Mouse (Mus musculus): ENCODE data around the gene Cdc42bpb. TPM values are rescaled to one million over a fixed set of nuclear protein-coding genes. Genes with fewer than 3 reads are reported as not detected.

Gene Cdc42bpb
- polyA plus RNA-seq, 1 experiment from 2014 or later = 48.1 TPM

DNA sequence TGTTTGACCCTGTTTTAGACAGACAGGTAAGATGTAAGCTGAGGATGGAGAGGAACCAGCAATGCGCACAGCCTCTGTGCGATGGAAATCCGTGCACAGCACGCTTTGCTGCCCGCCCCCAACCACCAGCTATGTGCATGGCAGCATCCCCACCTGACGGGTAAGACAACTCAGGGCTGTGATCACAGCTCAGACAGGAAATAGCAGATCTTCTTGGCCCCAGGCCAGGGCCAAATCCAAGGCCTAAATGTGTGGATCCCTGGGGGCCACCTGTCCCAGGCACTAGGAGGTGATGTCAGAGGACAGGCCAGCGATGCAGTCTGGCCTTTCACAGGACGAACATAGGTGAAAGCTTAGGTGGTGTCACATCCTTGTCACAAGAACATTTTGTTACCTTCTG lies 21.3 kb downstream of the Cdc42bpb start:
- Histone ChIP-seq H3K9ac (no peak overlapping the region), H3K36me3 (replicated peaks; ENCODE audit: control insufficient read depth, insufficient read depth) (no peaks in the 10 kb centered on the region), H3K4me2 (replicated peaks) (no peak overlapping the region), H3K4me1 (replicated peaks; ENCODE audit: control insufficient read depth, insufficient read depth, low read length) (peaks cover 20% of the 10 kb centered on the region), H3K27me3 (ENCODE audit: control insufficient read depth, insufficient read depth, low read length) (no peaks in the 10 kb centered on the region), H3K27ac (no peak overlapping the region), H3K9me3 (ENCODE audit: control insufficient read depth, low read length) (no peaks in the 10 kb centered on the region), H3K4me3 (replicated peaks; ENCODE audit: low read length) (no peak overlapping the region)
- ATAC-seq (ENCODE audit: low FRiP score) (no peak), DNase-seq (ENCODE audit: low spot score) (no peak)
- 85% methylated on average over 8 of the region's 8 CpGs for WGBS

DNA sequence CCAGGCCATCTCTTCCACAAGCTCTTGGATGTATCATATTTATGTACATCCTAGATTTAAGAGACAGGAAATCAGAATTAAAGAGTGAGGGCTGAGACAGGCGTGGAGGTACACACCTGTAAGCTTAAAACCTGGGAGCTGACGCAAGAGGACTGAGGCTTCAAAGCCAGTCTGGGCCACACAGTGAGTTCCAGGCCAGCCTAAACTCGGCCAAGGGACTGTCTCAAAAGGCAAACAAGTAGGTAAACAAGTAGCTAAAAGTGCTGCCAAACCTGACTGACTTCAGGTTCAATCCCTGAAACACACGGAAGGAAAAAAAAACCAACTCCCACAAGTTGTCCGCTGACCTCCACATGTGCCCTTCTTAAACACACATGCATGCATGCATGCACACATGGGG lies 23.4 kb downstream of the Cdc42bpb start:
- Histone ChIP-seq H3K4me1 (replicated peaks; ENCODE audit: control insufficient read depth, insufficient read depth, low read length) (peaks cover 20% of the 10 kb centered on the region), H3K9me3 (ENCODE audit: control insufficient read depth, low read length) (no peaks in the 10 kb centered on the region), H3K4me2 (replicated peaks) (no peak overlapping the region), H3K27me3 (ENCODE audit: control insufficient read depth, insufficient read depth, low read length) (no peaks in the 10 kb centered on the region), H3K9ac (no peak overlapping the region), H3K27ac (no peak overlapping the region; the same call in 1 of the 2 replicates), H3K36me3 (replicated peaks; ENCODE audit: control insufficient read depth, insufficient read depth) (no peaks in the 10 kb centered on the region), H3K4me3 (replicated peaks; ENCODE audit: low read length) (no peak overlapping the region)
- WGBS = 82% methylated on average over 5 of the region's 5 CpGs
- ATAC-seq (ENCODE audit: low FRiP score) = no peak
- DNase-seq (ENCODE audit: low spot score) = no peak

DNA sequence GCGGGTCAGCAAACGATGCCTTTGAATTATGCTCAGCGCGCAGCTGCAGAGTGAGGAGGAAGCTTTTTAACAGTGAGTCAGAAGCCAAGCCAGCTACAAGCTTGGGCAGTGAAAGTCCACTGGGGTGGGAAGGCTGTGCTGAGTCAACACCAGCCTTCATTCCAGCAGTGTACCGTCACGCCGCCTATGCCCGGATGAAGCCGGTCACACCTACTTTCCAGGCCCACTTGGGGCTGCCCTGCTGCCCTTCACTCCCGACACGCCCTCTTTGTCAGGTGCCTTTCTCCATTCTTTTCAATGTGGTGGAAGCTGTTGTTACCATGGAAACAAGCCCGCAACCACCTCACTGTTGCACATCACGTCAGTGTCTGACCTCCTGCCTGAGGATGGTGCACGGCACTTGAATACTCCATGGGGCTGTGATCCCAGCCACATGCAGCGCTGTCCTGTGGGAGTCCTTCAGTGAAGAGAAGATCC lies 24.0 kb downstream of the Cdc42bpb start:
- Histone ChIP-seq H3K9me3 (ENCODE audit: control insufficient read depth, low read length) (no peaks in the 10 kb centered on the region), H3K4me2 (replicated peaks) (peak overlapping the region; percentile 13; the same call in 1 of the 2 replicates), H3K36me3 (replicated peaks; ENCODE audit: control insufficient read depth, insufficient read depth) (no peaks in the 10 kb centered on the region), H3K27ac (peak overlapping the region; percentile 28; the same call in 1 of the 2 replicates), H3K4me3 (replicated peaks; ENCODE audit: low read length) (no peak overlapping the region), H3K4me1 (replicated peaks; ENCODE audit: control insufficient read depth, insufficient read depth, low read length) (peaks cover 20% of the 10 kb centered on the region), H3K9ac (no peak overlapping the region), H3K27me3 (ENCODE audit: control insufficient read depth, insufficient read depth, low read length) (no peaks in the 10 kb centered on the region)
- WGBS = 24% methylated on average over 15 of the region's 15 CpGs
- ATAC-seq (ENCODE audit: low FRiP score) (peak; percentile 73), DNase-seq (ENCODE audit: low spot score) (peak; percentile 44)

DNA sequence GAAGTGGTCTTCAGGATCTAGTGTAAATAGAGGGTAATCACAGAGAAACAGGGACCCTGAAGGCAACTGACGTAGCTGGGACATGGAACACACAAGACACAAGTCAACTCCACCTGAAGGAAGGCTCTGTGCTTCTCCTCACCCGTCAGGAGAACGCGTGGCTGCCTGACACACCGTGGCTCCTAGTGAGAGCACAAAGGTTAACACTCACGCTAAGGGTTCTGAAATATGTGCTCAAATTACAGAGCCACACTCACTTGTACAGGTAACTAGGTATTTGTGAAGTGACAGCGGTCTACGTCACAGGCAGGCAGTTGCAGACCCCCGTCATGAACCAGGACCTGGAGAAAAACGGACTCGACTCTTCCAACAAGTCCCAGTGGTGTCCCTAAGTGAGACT lies 24.5 kb downstream of the Cdc42bpb start:
- Histone ChIP-seq H3K27me3 (ENCODE audit: control insufficient read depth, insufficient read depth, low read length) (no peaks in the 10 kb centered on the region), H3K9ac (no peak overlapping the region), H3K4me2 (replicated peaks) (peak overlapping the region; percentile 13; the same call in 1 of the 2 replicates), H3K36me3 (replicated peaks; ENCODE audit: control insufficient read depth, insufficient read depth) (no peaks in the 10 kb centered on the region), H3K4me3 (replicated peaks; ENCODE audit: low read length) (no peak overlapping the region), H3K4me1 (replicated peaks; ENCODE audit: control insufficient read depth, insufficient read depth, low read length) (peaks cover 20% of the 10 kb centered on the region), H3K9me3 (ENCODE audit: control insufficient read depth, low read length) (no peaks in the 10 kb centered on the region), H3K27ac (peak overlapping the region; percentile 28; the same call in 1 of the 2 replicates)
- DNase-seq (ENCODE audit: low spot score) (no peak), ATAC-seq (ENCODE audit: low FRiP score) (no peak)
- 82% methylated on average over 11 of the region's 11 CpGs for WGBS

DNA sequence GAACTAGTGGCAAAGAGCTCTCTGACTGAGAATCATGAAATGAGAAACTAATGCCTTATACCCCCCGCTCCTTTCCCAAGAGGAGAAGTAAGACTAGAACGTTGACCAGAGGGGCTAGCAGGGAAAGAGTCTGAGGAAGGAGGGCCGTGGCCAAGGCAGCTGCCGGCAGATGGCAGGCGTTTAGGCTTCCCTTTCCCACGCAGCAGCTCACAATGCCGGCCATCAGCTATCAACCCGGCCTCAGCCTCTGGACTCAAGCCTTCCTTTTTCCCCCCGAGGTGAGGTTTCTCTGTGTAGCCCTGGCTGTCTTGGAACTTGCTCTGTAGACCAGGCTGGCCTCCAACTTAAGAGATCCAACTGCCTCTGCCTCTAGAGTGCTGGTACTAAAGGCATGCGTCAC lies 25.0 kb downstream of the Cdc42bpb start:
- H3K9me3 ChIP-seq (ENCODE audit: control insufficient read depth, low read length) = no peaks in the 10 kb centered on the region
- no peaks in the 10 kb centered on the region for H3K36me3 ChIP-seq (replicated peaks; ENCODE audit: control insufficient read depth, insufficient read depth)
- peaks cover 17% of the 10 kb centered on the region for H3K4me1 ChIP-seq (replicated peaks; ENCODE audit: control insufficient read depth, insufficient read depth, low read length)
- DNase-seq (ENCODE audit: low spot score) (no peak), ATAC-seq (ENCODE audit: low FRiP score) (no peak)
- H3K4me2 ChIP-seq (replicated peaks) = no peak overlapping the region
- no peak overlapping the region for H3K9ac ChIP-seq
- 82% methylated on average over 10 of the region's 10 CpGs for WGBS
- H3K4me3 ChIP-seq (replicated peaks; ENCODE audit: low read length) = no peak overlapping the region
- no peak overlapping the region for H3K27ac ChIP-seq
- no peaks in the 10 kb centered on the region for H3K27me3 ChIP-seq (ENCODE audit: control insufficient read depth, insufficient read depth, low read length)

DNA sequence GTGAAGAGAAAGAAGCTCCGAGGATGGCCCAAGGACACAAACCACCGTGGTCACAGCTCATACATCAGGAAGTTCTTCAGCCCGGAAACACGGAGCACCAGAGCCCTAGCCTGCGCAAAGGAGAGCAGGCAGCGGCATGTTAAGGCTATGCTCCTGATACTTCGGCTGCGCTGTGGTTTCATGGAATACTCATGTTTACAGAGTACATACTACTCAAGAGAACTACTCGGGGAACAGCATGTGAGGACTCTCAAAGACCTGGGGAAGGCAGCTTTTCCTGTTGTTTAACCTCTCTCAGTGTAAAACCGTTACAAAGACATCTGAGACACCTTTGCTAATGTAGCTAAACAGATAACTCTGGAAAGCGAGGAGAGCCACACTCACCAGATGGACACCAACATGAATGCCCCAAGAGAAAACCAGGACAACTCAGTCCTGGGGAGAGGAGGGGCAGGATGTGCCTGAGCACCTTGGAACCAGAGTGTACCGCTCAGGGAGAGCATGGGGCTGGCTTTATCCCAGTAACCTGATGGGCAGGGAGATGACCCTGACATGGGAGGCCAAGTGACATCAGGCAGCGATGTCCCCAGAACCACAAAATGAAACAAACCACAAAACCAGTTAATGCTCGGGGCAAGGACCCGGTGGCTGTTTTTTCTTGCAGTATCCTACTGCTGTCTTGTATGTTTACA lies 27.8 kb downstream of the Cdc42bpb start:
- WGBS = 92% methylated on average over 15 of the region's 15 CpGs
- DNase-seq (ENCODE audit: low spot score) (no peak), ATAC-seq (ENCODE audit: low FRiP score) (no peak)
- Histone ChIP-seq H3K9ac (no peak overlapping the region), H3K4me3 (replicated peaks; ENCODE audit: low read length) (no peak overlapping the region), H3K4me1 (replicated peaks; ENCODE audit: control insufficient read depth, insufficient read depth, low read length) (peaks cover 16% of the 10 kb centered on the region), H3K27ac (no peak overlapping the region), H3K36me3 (replicated peaks; ENCODE audit: control insufficient read depth, insufficient read depth) (0 out of 2 replicates have a peak, but pooled peaks cover 6% of the 10 kb centered on the region), H3K9me3 (ENCODE audit: control insufficient read depth, low read length) (no peaks in the 10 kb centered on the region), H3K4me2 (replicated peaks) (no peak overlapping the region), H3K27me3 (ENCODE audit: control insufficient read depth, insufficient read depth, low read length) (no peaks in the 10 kb centered on the region)

DNA sequence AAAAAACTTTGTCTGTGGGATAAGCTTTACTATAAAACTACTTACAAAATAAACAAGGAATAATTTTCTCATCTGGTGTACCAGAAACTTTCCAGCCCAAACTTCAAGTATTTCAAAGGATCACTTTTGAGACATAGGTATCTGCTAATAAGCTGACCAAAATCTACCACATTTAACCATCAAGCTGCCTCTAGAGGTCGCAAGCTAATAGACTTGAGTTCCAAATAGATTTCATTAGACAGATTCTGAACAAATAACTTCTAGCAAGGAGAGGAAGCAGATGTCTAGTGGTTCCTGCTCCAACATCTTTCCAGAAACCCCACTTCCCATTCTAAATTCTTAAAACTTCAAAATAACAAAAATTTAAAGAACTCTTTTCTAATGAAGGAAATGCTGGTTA lies 33.6 kb downstream of the Cdc42bpb start:
- no peaks in the 10 kb centered on the region for H3K27me3 ChIP-seq (ENCODE audit: control insufficient read depth, insufficient read depth, low read length)
- H3K36me3 ChIP-seq (replicated peaks; ENCODE audit: control insufficient read depth, insufficient read depth) = peaks cover 40% of the 10 kb centered on the region
- ATAC-seq (ENCODE audit: low FRiP score) (no peak), DNase-seq (ENCODE audit: low spot score) (no peak)
- H3K4me2 ChIP-seq (replicated peaks) = no peak overlapping the region
- H3K27ac ChIP-seq = no peak overlapping the region
- no peaks in the 10 kb centered on the region for H3K9me3 ChIP-seq (ENCODE audit: control insufficient read depth, low read length)
- no peak overlapping the region for H3K4me3 ChIP-seq (replicated peaks; ENCODE audit: low read length)
- H3K9ac ChIP-seq = no peak overlapping the region
- WGBS = 50% methylated on average over 1 of the region's 1 CpGs
- no peaks in the 10 kb centered on the region for H3K4me1 ChIP-seq (replicated peaks; ENCODE audit: control insufficient read depth, insufficient read depth, low read length)

DNA sequence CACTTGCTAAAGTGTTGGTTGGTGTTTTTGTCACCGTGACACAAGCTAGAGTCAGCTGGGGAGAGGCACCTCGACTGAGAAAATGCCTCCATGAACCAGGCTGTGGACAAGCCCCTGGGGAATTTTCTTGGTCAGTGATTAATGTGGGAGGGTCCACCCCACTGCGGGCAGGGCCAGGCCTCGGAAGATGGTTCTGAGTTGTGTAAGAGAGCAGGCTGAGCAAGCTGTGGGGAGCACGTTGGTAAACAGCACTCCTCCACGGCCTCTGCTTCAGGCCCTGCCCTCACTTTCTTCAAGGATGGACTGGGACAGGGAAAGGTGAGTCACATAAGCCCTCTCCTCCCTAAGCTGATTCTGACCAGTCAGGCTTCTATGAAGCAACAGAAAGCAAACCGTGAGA lies 36.8 kb downstream of the Cdc42bpb start:
- DNase-seq (ENCODE audit: low spot score) (no peak), ATAC-seq (ENCODE audit: low FRiP score) (no peak)
- 80% methylated on average over 7 of the region's 7 CpGs for WGBS
- H3K9me3 ChIP-seq (ENCODE audit: control insufficient read depth, low read length) = no peaks in the 10 kb centered on the region
- peaks cover 73% of the 10 kb centered on the region for H3K36me3 ChIP-seq (replicated peaks; ENCODE audit: control insufficient read depth, insufficient read depth)
- H3K27ac ChIP-seq = no peak overlapping the region
- no peaks in the 10 kb centered on the region for H3K4me1 ChIP-seq (replicated peaks; ENCODE audit: control insufficient read depth, insufficient read depth, low read length)
- H3K27me3 ChIP-seq (ENCODE audit: control insufficient read depth, insufficient read depth, low read length) = no peaks in the 10 kb centered on the region
- no peak overlapping the region for H3K9ac ChIP-seq
- H3K4me2 ChIP-seq (replicated peaks) = no peak overlapping the region
- no peak overlapping the region for H3K4me3 ChIP-seq (replicated peaks; ENCODE audit: low read length)

DNA sequence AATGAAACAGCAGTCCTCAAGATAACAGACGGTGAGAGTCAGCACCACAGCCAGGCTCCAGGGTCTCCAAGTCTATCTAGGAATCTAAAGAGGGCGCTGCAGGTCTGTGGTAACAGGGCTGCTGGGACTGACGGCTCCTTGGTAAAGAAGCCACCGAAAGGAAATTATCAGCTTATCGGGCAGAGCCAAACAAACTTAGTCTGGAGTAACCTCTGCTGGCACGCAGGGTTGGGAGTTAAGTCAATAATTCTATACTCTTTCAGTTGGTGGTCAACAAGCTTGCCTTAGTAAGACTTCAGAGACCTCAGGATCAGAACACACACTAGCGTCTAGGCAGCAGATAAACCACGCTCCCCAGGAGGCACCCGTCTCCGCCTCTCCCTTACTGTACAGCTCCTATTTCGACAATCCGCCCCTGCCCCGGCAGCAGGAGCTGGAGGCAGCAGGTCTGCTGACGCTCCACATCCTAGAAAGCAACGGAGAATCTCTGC lies 39.6 kb downstream of the Cdc42bpb start:
- Histone ChIP-seq H3K27me3 (ENCODE audit: control insufficient read depth, insufficient read depth, low read length) (no peaks in the 10 kb centered on the region), H3K9ac (no peak overlapping the region), H3K36me3 (replicated peaks; ENCODE audit: control insufficient read depth, insufficient read depth) (peaks cover 89% of the 10 kb centered on the region), H3K4me1 (replicated peaks; ENCODE audit: control insufficient read depth, insufficient read depth, low read length) (no peaks in the 10 kb centered on the region), H3K9me3 (ENCODE audit: control insufficient read depth, low read length) (no peaks in the 10 kb centered on the region), H3K4me2 (replicated peaks) (no peak overlapping the region), H3K27ac (no peak overlapping the region), H3K4me3 (replicated peaks; ENCODE audit: low read length) (no peak overlapping the region)
- no peak for DNase-seq (ENCODE audit: low spot score)
- ATAC-seq (ENCODE audit: low FRiP score) = no peak
- WGBS = 86% methylated on average over 15 of the region's 15 CpGs
